Mouse (Mus musculus): ENCODE data around the gene Cenpe. TPM values are rescaled to one million over a fixed set of nuclear protein-coding genes. Genes with fewer than 3 reads are reported as not detected.
A peak's percentile ranks its signal among the peaks of the same experiment; 100 is the strongest.

Gene Cenpe
- polyA plus RNA-seq, 1 experiment from 2014 or later: 38.6 TPM

DNA sequence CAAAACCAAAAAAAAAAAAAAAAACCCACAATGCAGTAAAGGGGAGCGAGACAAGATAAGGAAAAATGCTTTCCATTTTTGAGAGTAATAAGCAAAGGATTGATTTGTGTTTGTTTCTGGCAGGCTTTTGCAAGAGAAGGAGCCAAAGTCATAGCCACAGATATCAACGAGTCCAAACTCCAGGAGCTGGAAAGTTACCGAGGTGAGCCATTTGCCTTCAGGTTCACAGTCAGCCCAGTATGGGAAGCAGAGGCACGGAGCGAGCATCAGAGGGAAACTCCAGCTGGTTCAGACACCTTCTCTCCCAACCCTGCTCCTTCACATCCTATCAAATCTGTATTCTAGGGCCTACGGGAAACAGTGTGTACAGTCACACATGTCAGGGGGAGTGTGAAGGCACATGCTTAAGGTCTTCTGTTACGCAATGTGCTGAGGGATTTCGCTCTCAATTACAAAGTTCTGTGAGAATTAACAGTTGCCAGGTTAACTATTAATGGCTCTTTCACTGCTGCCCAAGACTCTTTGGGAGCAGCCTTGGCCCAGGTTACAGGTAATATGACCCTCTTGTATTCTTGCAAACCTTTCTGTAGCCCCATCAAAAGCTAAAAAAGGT, 75.9 kb downstream of the Cenpe start:
- Histone ChIP-seq H3K4me3 (ENCODE audit: low read depth, low read length) (no peak overlapping the region), H3K4me1 (ENCODE audit: control insufficient read depth, insufficient read depth, low read length) (no peaks in the 10 kb centered on the region), H3K36me3 (ENCODE audit: control insufficient read depth, insufficient read depth, low read length) (no peaks in the 10 kb centered on the region), H3K4me2 (ENCODE audit: low read depth) (no peak overlapping the region), H3K27me3 (ENCODE audit: control insufficient read depth, insufficient read depth, low read length) (no peaks in the 10 kb centered on the region), H3K9me3 (ENCODE audit: control insufficient read depth, low read length) (no peaks in the 10 kb centered on the region), H3K9ac (ENCODE audit: low read length) (no peak overlapping the region), H3K27ac (ENCODE audit: low read depth, low read length) (no peak overlapping the region)
- whole genome bisulfite sequencing: 85% methylated on average over 8 of the region's 8 CpGs
- DNase-seq (ENCODE audit: low spot score) (no peak), ATAC-seq (ENCODE audit: insufficient read depth, low FRiP score, low TSS enrichment) (no peak)

DNA sequence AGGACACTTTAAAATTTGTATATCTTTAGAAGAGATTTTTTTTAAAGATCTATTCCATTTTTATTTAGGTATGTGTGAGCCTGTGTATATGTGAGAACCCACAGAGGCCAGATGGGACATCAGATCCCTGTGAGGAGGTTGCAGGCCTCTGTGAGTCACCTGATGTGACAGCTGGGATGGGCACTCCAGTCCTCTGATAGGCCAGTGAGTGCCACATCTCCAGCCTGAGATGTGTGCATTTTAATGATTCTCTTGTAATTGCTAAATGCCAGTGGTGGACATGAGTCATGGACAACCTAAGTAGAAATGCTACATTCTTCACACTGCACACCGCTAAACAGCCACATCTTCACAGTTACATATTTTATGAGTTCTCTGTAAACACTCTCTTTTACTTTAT, 76.8 kb downstream of the Cenpe start:
- Histone ChIP-seq H3K9me3 (ENCODE audit: control insufficient read depth, low read length) (no peaks in the 10 kb centered on the region), H3K4me2 (ENCODE audit: low read depth) (no peak overlapping the region), H3K4me1 (ENCODE audit: control insufficient read depth, insufficient read depth, low read length) (no peaks in the 10 kb centered on the region), H3K27ac (ENCODE audit: low read depth, low read length) (no peak overlapping the region), H3K27me3 (ENCODE audit: control insufficient read depth, insufficient read depth, low read length) (no peaks in the 10 kb centered on the region), H3K9ac (ENCODE audit: low read length) (no peak overlapping the region), H3K4me3 (ENCODE audit: low read depth, low read length) (no peak overlapping the region), H3K36me3 (ENCODE audit: control insufficient read depth, insufficient read depth, low read length) (no peaks in the 10 kb centered on the region)
- no peak for DNase-seq (ENCODE audit: low spot score)
- no peak for ATAC-seq (ENCODE audit: insufficient read depth, low FRiP score, low TSS enrichment)
- 92% methylated on average over 1 of the region's 1 CpGs for WGBS

DNA sequence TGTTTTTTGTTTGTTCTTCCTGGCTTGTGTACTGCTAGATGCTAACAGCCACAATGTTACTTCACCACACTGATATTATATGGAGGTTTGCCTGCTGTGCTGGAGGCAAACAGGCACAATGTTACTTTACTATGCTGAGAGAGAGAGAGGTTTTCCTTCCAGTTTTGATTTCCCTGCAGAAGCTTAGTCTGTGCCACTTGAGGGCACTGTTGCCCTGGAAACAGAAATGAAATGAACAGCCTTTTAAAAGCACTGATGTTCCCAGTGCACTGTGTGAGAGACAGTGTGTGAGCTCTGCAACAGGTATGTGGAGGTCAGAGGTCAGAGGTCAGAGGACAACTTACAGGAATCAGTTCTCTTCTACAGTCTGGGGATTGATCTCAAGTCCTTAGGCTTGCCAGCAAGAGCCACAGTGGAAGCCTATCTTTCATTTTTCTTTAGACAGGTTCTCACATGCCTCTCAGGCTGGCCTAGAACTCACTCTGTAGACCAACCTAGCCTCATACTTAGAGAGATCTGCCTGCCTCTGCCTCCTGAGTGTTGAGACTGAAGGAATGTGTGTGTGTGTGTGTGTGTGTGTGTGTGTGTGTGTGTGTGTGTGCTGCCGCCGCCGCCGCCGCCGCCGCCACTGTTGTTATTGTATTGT, 78.0 kb downstream of the Cenpe start:
- no peak overlapping the region for H3K4me2 ChIP-seq (ENCODE audit: low read depth)
- ATAC-seq (ENCODE audit: insufficient read depth, low FRiP score, low TSS enrichment): peak; percentile 56
- no peak overlapping the region for H3K9ac ChIP-seq (ENCODE audit: low read length)
- no peak overlapping the region for H3K4me3 ChIP-seq (ENCODE audit: low read depth, low read length)
- no peaks in the 10 kb centered on the region for H3K36me3 ChIP-seq (ENCODE audit: control insufficient read depth, insufficient read depth, low read length)
- no peaks in the 10 kb centered on the region for H3K9me3 ChIP-seq (ENCODE audit: control insufficient read depth, low read length)
- peak; percentile 66 for DNase-seq (ENCODE audit: low spot score)
- 100% methylated on average over 7 of the region's 7 CpGs for WGBS
- no peaks in the 10 kb centered on the region for H3K4me1 ChIP-seq (ENCODE audit: control insufficient read depth, insufficient read depth, low read length)
- no peak overlapping the region for H3K27ac ChIP-seq (ENCODE audit: low read depth, low read length)
- no peaks in the 10 kb centered on the region for H3K27me3 ChIP-seq (ENCODE audit: control insufficient read depth, insufficient read depth, low read length)

DNA sequence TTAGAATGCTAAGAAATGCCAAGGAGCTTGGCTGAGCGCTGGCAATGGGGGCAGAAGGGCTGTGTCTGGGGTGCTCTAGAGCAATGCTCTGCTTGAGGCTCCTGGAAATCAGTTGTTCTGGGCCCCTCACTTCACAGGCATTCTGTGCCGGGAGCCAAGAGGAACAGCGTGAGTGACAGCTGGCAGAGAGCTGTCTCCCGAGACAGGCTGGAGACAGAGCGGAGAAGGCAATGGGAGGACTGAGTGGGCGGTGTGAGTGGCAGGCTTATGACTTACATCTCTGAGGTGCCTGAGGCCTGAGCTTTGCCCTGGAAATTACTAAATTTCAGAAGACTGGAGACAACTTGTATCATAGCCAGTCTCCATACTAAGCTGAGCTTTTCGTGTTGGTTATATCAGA, 81.4 kb downstream of the Cenpe start:
- DNase-seq (ENCODE audit: low spot score): no peak

DNA sequence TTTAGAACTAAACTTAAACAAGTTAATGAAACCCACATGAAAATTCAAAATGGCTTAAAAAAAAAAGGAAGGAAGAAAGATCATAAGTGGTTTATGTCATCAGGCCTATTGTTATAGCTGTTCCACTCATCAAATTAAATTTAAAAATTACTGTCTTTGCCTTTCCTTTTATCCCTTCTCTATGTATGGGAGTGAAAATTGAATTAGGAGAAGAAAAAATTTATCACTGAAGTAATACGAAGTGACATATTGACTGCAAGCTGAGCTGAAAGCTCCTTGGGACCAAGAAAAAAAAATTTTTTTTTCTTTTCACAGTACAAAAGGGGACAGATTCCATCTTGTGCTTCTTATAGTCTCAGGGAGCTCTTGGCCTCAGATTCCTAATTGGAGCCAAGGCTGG, 83.2 kb downstream of the Cenpe start:
- Histone ChIP-seq H3K4me3 (ENCODE audit: low read depth, low read length) (no peak overlapping the region), H3K4me1 (ENCODE audit: control insufficient read depth, insufficient read depth, low read length) (no peaks in the 10 kb centered on the region), H3K9ac (ENCODE audit: low read length) (no peak overlapping the region), H3K36me3 (ENCODE audit: control insufficient read depth, insufficient read depth, low read length) (no peaks in the 10 kb centered on the region), H3K4me2 (ENCODE audit: low read depth) (no peak overlapping the region), H3K9me3 (ENCODE audit: control insufficient read depth, low read length) (no peaks in the 10 kb centered on the region), H3K27ac (ENCODE audit: low read depth, low read length) (no peak overlapping the region), H3K27me3 (ENCODE audit: control insufficient read depth, insufficient read depth, low read length) (no peaks in the 10 kb centered on the region)
- 93% methylated on average over 1 of the region's 1 CpGs for WGBS
- DNase-seq (ENCODE audit: low spot score) (no peak), ATAC-seq (ENCODE audit: insufficient read depth, low FRiP score, low TSS enrichment) (no peak)

More for the DNA sequence above, 81.4 kb downstream of the Cenpe start:
- H3K4me3 ChIP-seq (ENCODE audit: low read depth, low read length): no peak overlapping the region
- no peaks in the 10 kb centered on the region for H3K4me1 ChIP-seq (ENCODE audit: control insufficient read depth, insufficient read depth, low read length)
- H3K9ac ChIP-seq (ENCODE audit: low read length): no peak overlapping the region
- 62% methylated on average over 7 of the region's 7 CpGs for WGBS
- H3K36me3 ChIP-seq (ENCODE audit: control insufficient read depth, insufficient read depth, low read length): no peaks in the 10 kb centered on the region
- no peak overlapping the region for H3K27ac ChIP-seq (ENCODE audit: low read depth, low read length)
- no peak overlapping the region for H3K4me2 ChIP-seq (ENCODE audit: low read depth)
- ATAC-seq (ENCODE audit: insufficient read depth, low FRiP score, low TSS enrichment): no peak
- no peaks in the 10 kb centered on the region for H3K27me3 ChIP-seq (ENCODE audit: control insufficient read depth, insufficient read depth, low read length)
- H3K9me3 ChIP-seq (ENCODE audit: control insufficient read depth, low read length): no peaks in the 10 kb centered on the region

DNA sequence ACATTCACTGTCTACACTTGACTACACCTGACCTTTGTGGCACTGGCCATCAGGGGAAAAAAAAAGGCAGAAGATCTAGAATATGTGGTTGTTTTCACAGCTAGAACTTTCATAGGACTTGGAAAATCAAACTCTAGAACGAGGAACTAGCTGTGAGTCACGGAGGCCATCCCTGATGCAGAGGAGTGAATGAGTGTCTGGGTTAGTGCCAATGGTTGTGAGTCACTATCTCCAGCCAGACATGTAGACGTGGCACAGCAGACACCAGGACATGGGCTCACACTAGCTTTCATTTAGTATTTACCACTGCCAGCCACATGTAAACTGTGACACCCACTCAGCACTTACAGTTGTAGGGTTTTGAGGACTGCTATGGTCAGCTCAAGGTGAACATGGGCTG, 86.2 kb downstream of the Cenpe start:
- Histone ChIP-seq H3K9me3 (ENCODE audit: control insufficient read depth, low read length) (no peaks in the 10 kb centered on the region), H3K36me3 (ENCODE audit: control insufficient read depth, insufficient read depth, low read length) (no peaks in the 10 kb centered on the region), H3K4me2 (ENCODE audit: low read depth) (no peak overlapping the region), H3K9ac (ENCODE audit: low read length) (no peak overlapping the region), H3K27me3 (ENCODE audit: control insufficient read depth, insufficient read depth, low read length) (no peaks in the 10 kb centered on the region), H3K4me3 (ENCODE audit: low read depth, low read length) (no peak overlapping the region), H3K27ac (ENCODE audit: low read depth, low read length) (no peak overlapping the region), H3K4me1 (ENCODE audit: control insufficient read depth, insufficient read depth, low read length) (no peaks in the 10 kb centered on the region)
- ATAC-seq (ENCODE audit: insufficient read depth, low FRiP score, low TSS enrichment): no peak
- 90% methylated on average over 3 of the region's 3 CpGs for WGBS
- no peak for DNase-seq (ENCODE audit: low spot score)

DNA sequence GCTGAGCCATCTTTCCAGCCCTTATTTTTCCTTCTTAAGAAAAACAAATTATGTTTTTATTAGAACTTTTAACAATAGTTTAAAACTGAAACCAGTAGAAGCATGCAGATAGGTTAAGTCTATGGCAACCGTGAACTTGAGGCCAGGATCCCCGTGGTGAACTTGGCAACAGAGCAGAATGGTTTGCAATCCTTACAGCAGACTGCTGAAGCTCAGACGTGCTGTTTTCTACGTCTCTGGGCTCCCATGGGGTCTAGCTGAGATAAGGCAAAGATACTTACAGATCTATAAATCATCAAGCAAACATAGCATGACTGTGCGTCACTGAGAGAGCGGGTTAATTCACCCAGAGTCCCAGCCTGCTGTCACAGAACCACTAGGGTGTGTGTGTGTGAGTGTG, 87.7 kb downstream of the Cenpe start:
- WGBS: 63% methylated on average over 6 of the region's 6 CpGs
- no peaks in the 10 kb centered on the region for H3K9me3 ChIP-seq (ENCODE audit: control insufficient read depth, low read length)
- no peak for ATAC-seq (ENCODE audit: insufficient read depth, low FRiP score, low TSS enrichment)

DNA sequence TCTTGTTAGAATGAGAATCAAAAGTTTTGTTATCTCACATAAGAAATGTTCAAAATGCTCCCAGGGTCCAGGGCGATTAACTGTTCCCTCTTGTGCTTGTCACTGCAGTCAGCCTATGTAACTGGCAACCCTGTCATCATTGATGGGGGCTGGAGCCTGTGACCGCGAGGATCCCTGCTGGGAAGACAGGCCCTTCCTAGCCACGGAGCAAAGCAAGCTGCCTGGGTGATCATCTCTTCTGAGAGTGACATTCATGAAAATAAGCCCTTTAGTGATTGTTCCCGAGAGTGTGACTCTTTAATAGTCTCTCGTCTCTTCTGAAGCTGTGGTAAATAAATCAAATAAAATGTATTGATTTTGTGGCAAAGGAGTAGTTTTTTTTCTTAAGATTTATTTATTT, 91.7 kb downstream of the Cenpe start:
- no peak overlapping the region for H3K4me3 ChIP-seq (ENCODE audit: low read depth, low read length)
- H3K27ac ChIP-seq (ENCODE audit: low read depth, low read length): no peak overlapping the region
- 18% methylated on average over 6 of the region's 6 CpGs for WGBS
- no peaks in the 10 kb centered on the region for H3K9me3 ChIP-seq (ENCODE audit: control insufficient read depth, low read length)
- no peaks in the 10 kb centered on the region for H3K27me3 ChIP-seq (ENCODE audit: control insufficient read depth, insufficient read depth, low read length)
- no peaks in the 10 kb centered on the region; the same call in 1 of the 2 replicates for H3K4me1 ChIP-seq (ENCODE audit: control insufficient read depth, insufficient read depth, low read length)
- H3K9ac ChIP-seq (ENCODE audit: low read length): no peak overlapping the region
- DNase-seq (ENCODE audit: low spot score) (no peak), ATAC-seq (ENCODE audit: insufficient read depth, low FRiP score, low TSS enrichment) (no peak)
- H3K36me3 ChIP-seq (ENCODE audit: control insufficient read depth, insufficient read depth, low read length): no peaks in the 10 kb centered on the region
- H3K4me2 ChIP-seq (ENCODE audit: low read depth): no peak overlapping the region

More for the DNA sequence above, 87.7 kb downstream of the Cenpe start:
- H3K9ac ChIP-seq (ENCODE audit: low read length): no peak overlapping the region
- no peak overlapping the region for H3K4me2 ChIP-seq (ENCODE audit: low read depth)
- no peaks in the 10 kb centered on the region for H3K27me3 ChIP-seq (ENCODE audit: control insufficient read depth, insufficient read depth, low read length)
- H3K36me3 ChIP-seq (ENCODE audit: control insufficient read depth, insufficient read depth, low read length): no peaks in the 10 kb centered on the region
- no peaks in the 10 kb centered on the region; the same call in 1 of the 2 replicates for H3K4me1 ChIP-seq (ENCODE audit: control insufficient read depth, insufficient read depth, low read length)
- H3K4me3 ChIP-seq (ENCODE audit: low read depth, low read length): no peak overlapping the region
- no peak overlapping the region for H3K27ac ChIP-seq (ENCODE audit: low read depth, low read length)
- DNase-seq (ENCODE audit: low spot score): no peak

DNA sequence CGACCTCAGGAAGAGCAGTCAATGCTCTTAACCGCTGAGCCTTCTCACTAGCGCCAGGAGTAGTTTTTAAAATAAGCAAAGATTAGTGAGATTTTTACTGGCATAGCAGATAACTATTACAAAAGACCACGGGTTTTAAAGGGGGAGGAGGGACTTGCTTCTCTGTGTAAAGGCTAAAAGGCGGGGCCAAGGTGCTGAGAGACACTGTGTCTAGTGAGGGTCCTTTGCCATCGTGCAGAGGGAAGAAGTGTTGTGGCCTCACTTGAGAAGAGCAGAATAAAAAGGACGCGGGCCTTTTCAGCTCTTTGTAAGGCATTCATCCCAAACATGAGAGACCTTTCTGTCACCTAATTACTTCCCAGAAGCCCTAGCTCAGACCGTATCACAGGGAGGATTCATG, 92.2 kb downstream of the Cenpe start:
- H3K4me3 ChIP-seq (ENCODE audit: low read depth, low read length): no peak overlapping the region
- no peaks in the 10 kb centered on the region for H3K36me3 ChIP-seq (ENCODE audit: control insufficient read depth, insufficient read depth, low read length)
- 20% methylated on average over 9 of the region's 9 CpGs for WGBS
- peak overlapping the region; percentile 12; the same call in 1 of the 2 replicates for H3K4me2 ChIP-seq (ENCODE audit: low read depth)
- no peak overlapping the region for H3K27ac ChIP-seq (ENCODE audit: low read depth, low read length)
- H3K9ac ChIP-seq (ENCODE audit: low read length): no peak overlapping the region
- no peaks in the 10 kb centered on the region for H3K27me3 ChIP-seq (ENCODE audit: control insufficient read depth, insufficient read depth, low read length)
- no peak for ATAC-seq (ENCODE audit: insufficient read depth, low FRiP score, low TSS enrichment)
- no peaks in the 10 kb centered on the region for H3K9me3 ChIP-seq (ENCODE audit: control insufficient read depth, low read length)
- no peak for DNase-seq (ENCODE audit: low spot score)
- no peaks in the 10 kb centered on the region; the same call in 1 of the 2 replicates for H3K4me1 ChIP-seq (ENCODE audit: control insufficient read depth, insufficient read depth, low read length)

Data from neural tube, embryonic 11.5 days (tissue).